ENCODE assay signal across 11 mouse cellular contexts in genomic region chr5:131813331-131813781, GRCm38 (mm10).
DNase-seq lines count a peak whose midpoint lies in the region; ATAC-seq lines count a peak whose summit lies in the region.
"Had no signal": no experiment of that assay in that cellular context is flagged by ENCODE, and none has a peak within 500 bp of the region (broad histone marks: within the 10 kb centered on the region; RNA-seq: fewer than 3 reads in every experiment).

No protein-coding gene starts in this region.

- intact Hi-C loops in heart, postnatal 36 days (cut with DNase I) = no loop called here

- H3K4me1 ChIP-seq in megakaryocyte, embryonic 14.5 days = peaks cover 51% of the 10 kb centered on the region
- no peaks in the 10 kb centered on the region for H3K4me1 ChIP-seq in kidney, embryonic 14.5 days (ENCODE audit: control insufficient read depth, insufficient read depth, low read length)

- no peak for ATAC-seq in megakaryocyte, adult 5-6 weeks (ENCODE audit: poor library complexity, severe bottlenecking)
- ATAC-seq in kidney, embryonic 14.5 days (ENCODE audit: low FRiP score, low TSS enrichment) = no peak

- H3K9me3 ChIP-seq in megakaryocyte, embryonic 14.5 days = no peaks in the 10 kb centered on the region
- no peaks in the 10 kb centered on the region for H3K9me3 ChIP-seq in kidney, embryonic 14.5 days (ENCODE audit: control insufficient read depth, low read length)

- WGBS in kidney, embryonic 14.5 days = 33% methylated on average over 7 of the region's 7 CpGs

- no peak overlapping the region for H3K4me2 ChIP-seq in kidney, embryonic 14.5 days (replicated peaks; ENCODE audit: low read depth, low read length)

- no peak overlapping the region for H3K9ac ChIP-seq in kidney, embryonic 14.5 days (ENCODE audit: low read depth, low read length)

- no peaks in the 10 kb centered on the region for H3K36me3 ChIP-seq in megakaryocyte, embryonic 14.5 days (replicated peaks; ENCODE audit: low read length)
- no peaks in the 10 kb centered on the region for H3K36me3 ChIP-seq in kidney, embryonic 14.5 days (ENCODE audit: control insufficient read depth, insufficient read depth, low read length)

- peak overlapping the region; percentile 18 for H3K4me3 ChIP-seq in megakaryocyte, embryonic 14.5 days (replicated peaks)
- no peak overlapping the region for H3K4me3 ChIP-seq in kidney, embryonic 14.5 days (ENCODE audit: low read length)

- peak; percentile 48 to 55 for DNase-seq in cerebellum, postnatal 25 days
- no peak for DNase-seq in cerebellum, adult 8-10 months
- DNase-seq in heart, postnatal 36 days = peak; percentile 32 to 38
- DNase-seq in skeletal muscle tissue, adult 2 months (ENCODE audit: low read depth, low spot score) = peak; percentile 15
- DNase-seq in kidney, postnatal 4 days = no peak
- DNase-seq: cerebellum, adult 18-20 months; kidney, adult 11 months; lung, adult 18-20 months had no signal

- H3K27me3 ChIP-seq in megakaryocyte, embryonic 14.5 days (replicated peaks) = peaks cover 1% of the 10 kb centered on the region
- no peaks in the 10 kb centered on the region for H3K27me3 ChIP-seq in kidney, embryonic 14.5 days (ENCODE audit: control insufficient read depth, insufficient read depth, low read length)

- no peak overlapping the region for H3K27ac ChIP-seq in kidney, embryonic 14.5 days (ENCODE audit: low read depth, low read length)

Comparison
In these comparisons a context has a peak if more than half of its experiments do, and no peak if none do; other contexts are left out.
1. DNase-seq: peak in cerebellum, postnatal 25 days (2 of 2), heart, postnatal 36 days (2 of 2) and skeletal muscle tissue, adult 2 months (single experiment); none in cerebellum, adult 8-10 months (single experiment) and kidney, postnatal 4 days (0 of 2).